Mouse (Mus musculus): ENCODE data around the gene Rybp. TPM values are rescaled to one million over a fixed set of nuclear protein-coding genes. Genes with fewer than 3 reads are reported as not detected.

Gene Rybp
- 3.4 and 6.7 TPM in 2 replicates for polyA plus RNA-seq (2012; ENCODE audit: low replicate concordance)

GRCm38 (mm10) chr6:100287334-100288015 is at the start of gene Rybp:
Gene Rybp (minus strand): TSS chr6:100287485.

